Mouse (Mus musculus) liver, adult 2 months (tissue): ENCODE results near the gene Cdk5rap1.
"Not testable (repeated sequence)": the region's sequence is repeated elsewhere in the genome, so short reads cannot be mapped to it uniquely, and the experiment has no call there.

Experiments
- CTCF ChIP-seq: fragments of 200-500 bp; IDR thresholded peaks from 2 replicates; pipeline ENCODE4 v1.5.1; 2011; ENCODE audit warnings: low read depth, low read length, control low read depth
- POLR2A ChIP-seq: fragments of 200-500 bp; IDR thresholded peaks from 2 replicates; pipeline ENCODE4 v1.6.1; 2011; ENCODE audit warnings: low read length, control low read depth; ENCODE audit not compliant: insufficient read depth; ENCODE audit errors: extremely low read depth

- TF ChIP-seq POLR2A, CTCF: not testable (repeated sequence)
These were observed 80.9 kb downstream of the Cdk5rap1 start for GRCm38 (mm10) chr2:154291866-154292265.
